Mouse (Mus musculus) cerebellum, postnatal 36 days (tissue): ENCODE data around the gene Vps52.

Source experiments
- DNase-seq, 2 experiments: peaks; one replicate each; pipeline ENCODE4 v3.0.0; 2021 to 2022; ENCODE audit warnings: mixed read lengths in 2 of 2

The Vps52 gene

GRCm38 (mm10) chr17:33955555-33956214, at the start of gene Vps52, which contains the start of gene Rps18:
TSS of gene Vps52 (plus strand) at chr17:33955812.
TSS of gene Rps18 (minus strand) at chr17:33956001.
- DNase-seq: peak; percentile 93 to 97

- peak; percentile 63 to 64 for DNase-seq
Observed at GRCm38 (mm10) chr17:33908331-33909076, 47.1 kb upstream of the Vps52 start.

GRCm38 (mm10) chr17:33909077-33909868, 46.3 kb upstream of the Vps52 start, which contains the start of gene Daxx:
TSS of gene Daxx (plus strand) at chr17:33909414.
- DNase-seq: peak; percentile 98 to 99

GRCm38 (mm10) chr17:33909869-33910250, 45.8 kb upstream of the Vps52 start:
- no peak for DNase-seq

GRCm38 (mm10) chr17:33910346-33911051, 45.1 kb upstream of the Vps52 start:
- DNase-seq: no peak

- no peak for DNase-seq
Observed at GRCm38 (mm10) chr17:33911052-33911812, 44.4 kb upstream of the Vps52 start.

GRCm38 (mm10) chr17:33911813-33912414, 43.7 kb upstream of the Vps52 start:
- DNase-seq: no peak

GRCm38 (mm10) chr17:33913264-33913663, 42.3 kb upstream of the Vps52 start:
- DNase-seq: no peak

- DNase-seq: no peak
Observed at GRCm38 (mm10) chr17:33913905-33914304, 41.7 kb upstream of the Vps52 start.

GRCm38 (mm10) chr17:33914969-33915391, 40.6 kb upstream of the Vps52 start:
- DNase-seq: no peak

GRCm38 (mm10) chr17:33915671-33916250, 39.9 kb upstream of the Vps52 start, which contains the start of the genes Tapbp and Zbtb22:
TSS of gene Tapbp (plus strand) at chr17:33915899.
TSS of gene Zbtb22 (plus strand) at chr17:33915904.
- DNase-seq: peak; percentile 96 to 99

GRCm38 (mm10) chr17:33916294-33916693, 39.3 kb upstream of the Vps52 start:
- DNase-seq: no peak

- no peak for DNase-seq
Observed at GRCm38 (mm10) chr17:33916847-33917655, 38.6 kb upstream of the Vps52 start.

GRCm38 (mm10) chr17:33917656-33918292, 37.8 kb upstream of the Vps52 start:
- DNase-seq: no peak

GRCm38 (mm10) chr17:33918293-33919203, 37.1 kb upstream of the Vps52 start:
- DNase-seq: no peak

GRCm38 (mm10) chr17:33919351-33920281, 36.0 kb upstream of the Vps52 start:
- peak; percentile 55 to 64 for DNase-seq
